Mouse (Mus musculus) spleen, adult 2 months (tissue): ENCODE data around the gene Rps6kc1. TPM values are rescaled to one million over a fixed set of nuclear protein-coding genes. Genes with fewer than 3 reads are reported as not detected.

Experiments
- DNase-seq, 2 experiments: peaks; one replicate each; pipeline versions ENCODE4 v3.0.0 to v3.0.0-alpha.2; 2012 to 2021; ENCODE audit warnings: low spot score in 2 of 2, low read depth in 1 of 2
- H3K27ac ChIP-seq: fragments of 200-500 bp; 2 replicates; pipeline ENCODE4 v1.5.1; 2012; ENCODE audit warnings: low read length, inconsistent platforms; ENCODE audit not compliant: insufficient read depth
- H3K27me3 ChIP-seq: fragments of 200-500 bp; 2 replicates; pipeline ENCODE4 v1.6.1; 2012; ENCODE audit warnings: mild to moderate bottlenecking, moderate library complexity, low read length, inconsistent platforms; ENCODE audit not compliant: control insufficient read depth, insufficient read depth
- H3K36me3 ChIP-seq: fragments of 200-500 bp; 2 replicates; pipeline ENCODE4 v1.6.1; 2012; ENCODE audit warnings: mild to moderate bottlenecking, low read length, inconsistent platforms; ENCODE audit not compliant: control insufficient read depth, insufficient read depth
- H3K4me1 ChIP-seq: fragments of 200-500 bp; 2 replicates; pipeline ENCODE4 v1.6.1; 2011; ENCODE audit warnings: inconsistent platforms; ENCODE audit not compliant: control insufficient read depth, insufficient read depth, insufficient read length
- H3K4me3 ChIP-seq: fragments of 200-500 bp; 2 replicates; pipeline ENCODE4 v1.5.1; 2011; ENCODE audit warnings: mild to moderate bottlenecking, inconsistent platforms; ENCODE audit not compliant: insufficient read depth, insufficient read length; ENCODE audit errors: extremely low read depth
- CTCF ChIP-seq: fragments of 200-500 bp; IDR thresholded peaks from 2 replicates; pipeline ENCODE4 v1.5.1; 2011; ENCODE audit warnings: mild to moderate bottlenecking, inconsistent platforms; ENCODE audit not compliant: insufficient read depth, insufficient read length, insufficient replicate concordance; ENCODE audit errors: extremely low read depth
- POLR2A ChIP-seq: fragments of 200-500 bp; IDR thresholded peaks from 2 replicates; pipeline ENCODE4 v1.6.1; 2011; ENCODE audit warnings: low read depth, low read length, inconsistent platforms
- WGBS: fragments of 180-500 bp; shearing (Covaris S2); methylation state at CpG from one replicate; pipeline ENCODE4 v1.1.7; 2018; 5-methylcytosine and 5-hydroxymethylcytosine counted together
- polyA plus RNA-seq: library from polyadenylated mRNA; depleted of rRNA; stranded (reverse); fragments of >200 nt; gene quantifications from 2 replicates; pipeline ENCODE4 v1.2.3, GENCODE M21; 2012

The Rps6kc1 gene
- polyA plus RNA-seq, 1 experiment: 6.4 TPM

- H3K4me3 ChIP-seq: no peak overlapping the region
- no peak for TF ChIP-seq CTCF
- TF ChIP-seq POLR2A: no peak
- no peak for DNase-seq
- WGBS: 80% methylated on average over 25 of the region's 25 CpGs
- H3K36me3 ChIP-seq: no peaks in the 10 kb centered on the region
- no peak overlapping the region for H3K27ac ChIP-seq
- H3K4me1 ChIP-seq: no peaks in the 10 kb centered on the region
- H3K27me3 ChIP-seq: no peaks in the 10 kb centered on the region
Measured at GRCm38 (mm10) chr1:190682021-190682926, 229.3 kb downstream of the Rps6kc1 start.

DNA sequence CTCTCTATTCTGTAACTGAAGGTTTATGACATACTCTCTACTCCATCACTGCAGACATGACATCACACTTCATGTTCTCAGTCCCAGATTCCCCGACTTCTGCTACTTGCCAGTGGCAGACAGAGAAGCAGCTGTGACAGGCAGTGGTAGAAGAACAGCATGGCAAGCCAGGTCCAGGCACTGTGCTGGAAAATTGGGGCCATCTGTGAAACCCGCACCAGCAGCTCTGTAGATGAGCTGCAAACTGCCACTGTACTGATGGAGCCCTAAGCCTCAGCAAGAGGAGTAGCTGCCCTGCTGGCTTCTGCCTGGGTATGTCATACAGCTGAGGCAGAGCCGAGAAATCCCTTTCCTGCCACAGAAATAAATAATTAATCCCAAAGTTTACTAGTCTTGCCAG lies 236.1 kb downstream of the Rps6kc1 start:
- no peak for DNase-seq
- no peak overlapping the region for H3K27ac ChIP-seq
- no peaks in the 10 kb centered on the region for H3K36me3 ChIP-seq
- no peaks in the 10 kb centered on the region for H3K27me3 ChIP-seq
- no peak for TF ChIP-seq POLR2A
- no peak for TF ChIP-seq CTCF
- no peak overlapping the region for H3K4me3 ChIP-seq
- no peaks in the 10 kb centered on the region for H3K4me1 ChIP-seq
- WGBS: 81% methylated on average over 3 of the region's 3 CpGs

GRCm38 (mm10) chr1:190669099-190669498 lies 242.5 kb downstream of the Rps6kc1 start:
- WGBS: 84% methylated on average over 10 of the region's 10 CpGs
- no peaks in the 10 kb centered on the region for H3K36me3 ChIP-seq

DNA sequence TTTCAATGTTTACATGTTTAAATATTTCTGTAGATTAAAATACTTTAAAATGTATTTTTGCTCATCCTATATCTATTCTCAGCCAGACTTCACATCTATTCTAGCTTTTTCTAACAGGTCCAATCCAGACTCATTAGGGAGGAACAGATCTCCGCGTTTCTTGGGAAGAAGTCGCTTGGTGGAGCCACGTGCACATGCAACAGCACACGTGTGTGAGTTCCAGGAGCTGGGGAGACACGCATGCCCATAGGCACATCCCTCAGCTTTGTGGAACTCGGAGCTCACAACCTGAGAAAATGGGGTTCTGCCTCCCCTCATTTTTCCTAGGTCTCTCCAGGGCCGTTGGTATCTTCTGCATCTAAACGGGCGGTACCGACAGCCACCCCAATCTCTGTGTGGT lies 243.7 kb downstream of the Rps6kc1 start:
- no peak for DNase-seq
- WGBS: 93% methylated on average over 11 of the region's 11 CpGs
- Histone ChIP-seq H3K27me3 (no peaks in the 10 kb centered on the region), H3K27ac (no peak overlapping the region), H3K4me1 (no peaks in the 10 kb centered on the region), H3K4me3 (no peak overlapping the region), H3K36me3 (no peaks in the 10 kb centered on the region)
- TF ChIP-seq POLR2A (no peak), CTCF (no peak)

More at GRCm38 (mm10) chr1:190669099-190669498, 242.5 kb downstream of the Rps6kc1 start:
- DNase-seq: no peak
- TF ChIP-seq CTCF (no peak), POLR2A (no peak)
- H3K27me3 ChIP-seq: no peaks in the 10 kb centered on the region
- H3K27ac ChIP-seq: no peak overlapping the region
- H3K4me1 ChIP-seq: no peaks in the 10 kb centered on the region
- no peak overlapping the region for H3K4me3 ChIP-seq

- no peak for TF ChIP-seq CTCF
- TF ChIP-seq POLR2A: no peak
- 85% methylated on average over 5 of the region's 5 CpGs for WGBS
- peak in 1 of 2 experiments; percentile 1 for DNase-seq
- H3K4me3 ChIP-seq: no peak overlapping the region
- H3K36me3 ChIP-seq: no peaks in the 10 kb centered on the region
- H3K4me1 ChIP-seq: no peaks in the 10 kb centered on the region
- H3K27ac ChIP-seq: no peak overlapping the region
- no peaks in the 10 kb centered on the region for H3K27me3 ChIP-seq
Measured at GRCm38 (mm10) chr1:190667326-190667725, 244.2 kb downstream of the Rps6kc1 start.

DNA sequence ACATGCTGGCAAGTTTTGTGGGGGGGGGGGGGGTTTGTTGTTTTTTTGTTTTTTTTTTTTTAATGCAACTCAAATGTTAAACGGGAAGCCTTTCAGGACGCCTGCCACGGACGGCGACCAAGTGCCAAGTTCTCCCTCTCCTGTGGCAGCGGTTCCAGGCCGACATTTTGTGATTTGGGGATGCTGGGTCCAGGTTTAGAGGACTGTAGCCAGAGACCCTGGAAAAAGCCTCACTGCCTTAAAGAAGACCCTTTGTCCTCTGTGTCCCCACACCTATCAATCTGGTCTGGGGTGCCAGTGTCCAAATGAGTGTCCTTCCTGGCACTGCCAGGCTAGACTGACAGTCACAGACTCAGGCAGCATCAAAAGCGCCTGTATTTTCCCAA lies 246.1 kb downstream of the Rps6kc1 start:
- 89% methylated on average over 8 of the region's 8 CpGs for whole genome bisulfite sequencing
- Histone ChIP-seq H3K27me3 (no peaks in the 10 kb centered on the region), H3K4me3 (no peak overlapping the region), H3K4me1 (no peaks in the 10 kb centered on the region), H3K27ac (no peak overlapping the region), H3K36me3 (no peaks in the 10 kb centered on the region)
- no peak for DNase-seq
- TF ChIP-seq POLR2A: no peak
- TF ChIP-seq CTCF: no peak

- Histone ChIP-seq H3K4me1 (no peaks in the 10 kb centered on the region), H3K36me3 (no peaks in the 10 kb centered on the region), H3K27ac (no peak overlapping the region), H3K4me3 (no peak overlapping the region), H3K27me3 (no peaks in the 10 kb centered on the region)
- no peak for DNase-seq
- TF ChIP-seq POLR2A (no peak), CTCF (no peak)
- WGBS: 89% methylated on average over 21 of the region's 21 CpGs
Measured at GRCm38 (mm10) chr1:190664767-190665489, 246.6 kb downstream of the Rps6kc1 start.
